Mouse (Mus musculus): ENCODE measurements around the gene Hlcs.

GRCm38 (mm10) chr16:94290073-94290999 is 23.0 kb downstream of the Hlcs start:
- TF ChIP-seq CTCF (IDR thresholded peaks at IDR 0.05; ENCODE audit: control insufficient read depth, insufficient read depth, low read length) (no peak), POLR2A (IDR thresholded peaks at IDR 0.05; ENCODE audit: borderline replicate concordance, control insufficient read depth, low read depth, low read length) (peak; percentile 39; the same call in 1 of the 2 replicates)

Measured in bone marrow, adult 2 months (tissue).